Mouse (Mus musculus): ENCODE data around the gene Nudcd3. TPM values are rescaled to one million over a fixed set of nuclear protein-coding genes. Genes with fewer than 3 reads are reported as not detected.
A peak's percentile ranks its signal among the peaks of the same experiment; 100 is the strongest.

Gene Nudcd3
- polyA plus RNA-seq, 1 experiment from 2014 or later: 35.3 TPM

GRCm38 (mm10) chr11:6199410-6200086, 667 bp downstream of the Nudcd3 start, which contains the start of gene A730071L15Rik:
A730071L15Rik (plus strand) TSS chr11:6200029.
- peak within 1 kb of the TSS; percentile 88 for H3K4me3 ChIP-seq (replicated peaks)
- peak within 1 kb of the TSS; percentile 95 for H3K27ac ChIP-seq
- peak within 1 kb of the TSS; percentile 89 for H3K4me2 ChIP-seq
- no peaks in the 10 kb centered on the region for H3K36me3 ChIP-seq
- H3K27me3 ChIP-seq (replicated peaks): no peaks in the 10 kb centered on the region
- peak within 1 kb of the TSS; percentile 88 for H3K9ac ChIP-seq
- under 1% methylated on average over 35 of the region's 35 CpGs for WGBS
- peaks cover 16% of the 10 kb centered on the region for H3K4me1 ChIP-seq
- no peaks in the 10 kb centered on the region for H3K9me3 ChIP-seq
- ATAC-seq (ENCODE audit: insufficient read depth, low FRiP score, low read depth): peak; percentile 56

GRCm38 (mm10) chr11:6198449-6198848, 1.8 kb downstream of the Nudcd3 start:
- Histone ChIP-seq H3K9ac (no peak overlapping the region), H3K4me1 (peaks cover 16% of the 10 kb centered on the region), H3K27me3 (replicated peaks) (no peaks in the 10 kb centered on the region), H3K27ac (no peak overlapping the region), H3K36me3 (no peaks in the 10 kb centered on the region), H3K9me3 (no peaks in the 10 kb centered on the region), H3K4me3 (replicated peaks) (peak overlapping the region; percentile 88), H3K4me2 (peak overlapping the region; percentile 89)
- no peak for ATAC-seq (ENCODE audit: insufficient read depth, low FRiP score, low read depth)
- 82% methylated on average over 4 of the region's 4 CpGs for WGBS

GRCm38 (mm10) chr11:6196780-6197179, 3.4 kb downstream of the Nudcd3 start:
- H3K27ac ChIP-seq: no peak overlapping the region
- H3K4me2 ChIP-seq: no peak overlapping the region
- 87% methylated on average over 8 of the region's 8 CpGs for WGBS
- no peaks in the 10 kb centered on the region for H3K27me3 ChIP-seq (replicated peaks)
- no peak overlapping the region for H3K9ac ChIP-seq
- no peaks in the 10 kb centered on the region for H3K9me3 ChIP-seq
- no peak overlapping the region for H3K4me3 ChIP-seq (replicated peaks)
- H3K36me3 ChIP-seq: peaks cover 4% of the 10 kb centered on the region; the same call in 1 of the 2 replicates
- H3K4me1 ChIP-seq: peaks cover 16% of the 10 kb centered on the region
- no peak for ATAC-seq (ENCODE audit: insufficient read depth, low FRiP score, low read depth)

- Histone ChIP-seq H3K4me1 (no peaks in the 10 kb centered on the region; the same call in 1 of the 2 replicates), H3K9ac (no peak overlapping the region), H3K36me3 (0 out of 2 replicates have a peak, but pooled peaks cover under 1% of the 10 kb centered on the region), H3K4me3 (replicated peaks) (no peak overlapping the region), H3K27ac (no peak overlapping the region), H3K9me3 (no peaks in the 10 kb centered on the region), H3K27me3 (replicated peaks) (no peaks in the 10 kb centered on the region), H3K4me2 (no peak overlapping the region)
- ATAC-seq (ENCODE audit: insufficient read depth, low FRiP score, low read depth): 0 out of 2 replicates have a peak, but pooled peaks have one; percentile 35
- 6% methylated on average over 2 of the region's 2 CpGs for WGBS
Measured at GRCm38 (mm10) chr11:6187878-6188277, 12.3 kb downstream of the Nudcd3 start.

GRCm38 (mm10) chr11:6187399-6187798, 12.8 kb downstream of the Nudcd3 start:
- 87% methylated on average over 3 of the region's 3 CpGs for WGBS
- Histone ChIP-seq H3K4me1 (no peaks in the 10 kb centered on the region; the same call in 1 of the 2 replicates), H3K27me3 (replicated peaks) (no peaks in the 10 kb centered on the region), H3K36me3 (no peaks in the 10 kb centered on the region), H3K9me3 (no peaks in the 10 kb centered on the region), H3K4me3 (replicated peaks) (no peak overlapping the region), H3K4me2 (no peak overlapping the region), H3K9ac (no peak overlapping the region), H3K27ac (no peak overlapping the region)
- ATAC-seq (ENCODE audit: insufficient read depth, low FRiP score, low read depth): no peak

GRCm38 (mm10) chr11:6184202-6184935, 15.8 kb downstream of the Nudcd3 start:
- peak; percentile 47; the same call in 1 of the 2 replicates for ATAC-seq (ENCODE audit: insufficient read depth, low FRiP score, low read depth)
- no peak overlapping the region for H3K4me3 ChIP-seq (replicated peaks)
- 56% methylated on average over 11 of the region's 11 CpGs for WGBS
- H3K36me3 ChIP-seq: no peaks in the 10 kb centered on the region
- H3K4me1 ChIP-seq: no peaks in the 10 kb centered on the region; the same call in 1 of the 2 replicates
- no peaks in the 10 kb centered on the region for H3K9me3 ChIP-seq
- no peaks in the 10 kb centered on the region for H3K27me3 ChIP-seq (replicated peaks)
- H3K9ac ChIP-seq: no peak overlapping the region
- H3K27ac ChIP-seq: no peak overlapping the region
- no peak overlapping the region for H3K4me2 ChIP-seq

- no peaks in the 10 kb centered on the region for H3K27me3 ChIP-seq (replicated peaks)
- peaks cover 8% of the 10 kb centered on the region; the same call in 1 of the 2 replicates for H3K4me1 ChIP-seq
- H3K4me2 ChIP-seq: no peak overlapping the region
- no peaks in the 10 kb centered on the region for H3K9me3 ChIP-seq
- H3K9ac ChIP-seq: no peak overlapping the region
- H3K27ac ChIP-seq: no peak overlapping the region
- H3K36me3 ChIP-seq: no peaks in the 10 kb centered on the region
- no peak for ATAC-seq (ENCODE audit: insufficient read depth, low FRiP score, low read depth)
- WGBS: 80% methylated on average over 2 of the region's 2 CpGs
- H3K4me3 ChIP-seq (replicated peaks): no peak overlapping the region
Measured at GRCm38 (mm10) chr11:6183246-6183645, 17.0 kb downstream of the Nudcd3 start.

- no peak overlapping the region for H3K27ac ChIP-seq
- no peak overlapping the region for H3K4me2 ChIP-seq
- H3K27me3 ChIP-seq (replicated peaks): no peaks in the 10 kb centered on the region
- WGBS: 64% methylated on average over 6 of the region's 6 CpGs
- H3K9me3 ChIP-seq: no peaks in the 10 kb centered on the region
- no peak overlapping the region for H3K4me3 ChIP-seq (replicated peaks)
- H3K36me3 ChIP-seq: no peaks in the 10 kb centered on the region
- peaks cover 8% of the 10 kb centered on the region; the same call in 1 of the 2 replicates for H3K4me1 ChIP-seq
- ATAC-seq (ENCODE audit: insufficient read depth, low FRiP score, low read depth): no peak
- H3K9ac ChIP-seq: no peak overlapping the region
Measured at GRCm38 (mm10) chr11:6180811-6181399, 19.3 kb downstream of the Nudcd3 start.

GRCm38 (mm10) chr11:6179194-6179593, 21.0 kb downstream of the Nudcd3 start:
- WGBS: 21% methylated on average over 8 of the region's 8 CpGs
- Histone ChIP-seq H3K27me3 (replicated peaks) (no peaks in the 10 kb centered on the region), H3K9me3 (no peaks in the 10 kb centered on the region), H3K36me3 (no peaks in the 10 kb centered on the region), H3K4me2 (no peak overlapping the region), H3K4me3 (replicated peaks) (no peak overlapping the region), H3K27ac (no peak overlapping the region), H3K4me1 (peaks cover 8% of the 10 kb centered on the region; the same call in 1 of the 2 replicates), H3K9ac (no peak overlapping the region)
- no peak for ATAC-seq (ENCODE audit: insufficient read depth, low FRiP score, low read depth)

- 37% methylated on average over 2 of the region's 2 CpGs for WGBS
- no peak overlapping the region for H3K4me3 ChIP-seq (replicated peaks)
- ATAC-seq (ENCODE audit: insufficient read depth, low FRiP score, low read depth): no peak
- H3K9me3 ChIP-seq: no peaks in the 10 kb centered on the region
- peaks cover 8% of the 10 kb centered on the region; the same call in 1 of the 2 replicates for H3K4me1 ChIP-seq
- H3K4me2 ChIP-seq: no peak overlapping the region
- H3K9ac ChIP-seq: no peak overlapping the region
- no peak overlapping the region for H3K27ac ChIP-seq
- no peaks in the 10 kb centered on the region for H3K36me3 ChIP-seq
- no peaks in the 10 kb centered on the region for H3K27me3 ChIP-seq (replicated peaks)
Measured at GRCm38 (mm10) chr11:6178673-6179166, 21.5 kb downstream of the Nudcd3 start.

GRCm38 (mm10) chr11:6177781-6178420, 22.3 kb downstream of the Nudcd3 start:
- H3K27me3 ChIP-seq (replicated peaks): no peaks in the 10 kb centered on the region
- no peaks in the 10 kb centered on the region for H3K9me3 ChIP-seq
- peaks cover 8% of the 10 kb centered on the region; the same call in 1 of the 2 replicates for H3K4me1 ChIP-seq
- no peak overlapping the region for H3K27ac ChIP-seq
- H3K36me3 ChIP-seq: no peaks in the 10 kb centered on the region
- ATAC-seq (ENCODE audit: insufficient read depth, low FRiP score, low read depth): no peak
- 83% methylated on average over 8 of the region's 8 CpGs for WGBS
- H3K4me2 ChIP-seq: no peak overlapping the region
- no peak overlapping the region for H3K4me3 ChIP-seq (replicated peaks)
- no peak overlapping the region for H3K9ac ChIP-seq

All from stomach, embryonic 15.5 days (tissue).